Mouse (Mus musculus): ENCODE results near the gene Nhlh1.

DNA sequence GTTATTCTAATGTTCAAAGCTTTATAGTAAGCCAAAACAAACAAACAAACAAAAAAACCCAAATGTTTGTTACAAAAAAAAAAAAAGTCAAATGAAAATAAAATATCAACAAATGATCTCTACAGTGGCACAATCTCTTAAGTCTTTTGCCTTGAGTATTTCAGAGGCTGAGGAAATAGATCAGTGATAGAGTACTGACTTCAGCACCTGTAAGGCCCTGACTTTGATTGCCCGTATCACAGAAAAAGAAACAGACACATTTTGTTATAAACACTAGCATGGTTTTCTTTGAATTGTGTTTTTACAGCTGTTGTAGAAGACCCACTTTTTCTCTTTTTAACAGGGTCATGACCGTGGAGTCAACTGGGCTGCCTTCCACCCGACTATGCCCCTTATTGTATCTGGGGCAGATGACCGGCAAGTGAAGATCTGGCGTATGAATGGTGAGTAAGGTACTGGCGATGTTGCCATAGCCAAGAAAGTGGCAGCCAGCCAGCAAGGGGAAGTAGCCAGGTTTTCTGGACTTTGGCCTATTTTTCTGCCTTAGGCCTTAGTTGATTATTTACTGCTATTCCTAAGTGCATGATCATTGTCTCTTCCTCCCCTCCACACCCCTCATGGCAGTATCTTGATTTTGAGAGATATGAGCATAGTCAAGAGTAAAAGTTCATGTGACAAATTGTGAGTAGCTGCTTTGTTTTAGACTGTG, 42.1 kb upstream of the Nhlh1 start:
- TF ChIP-seq CTCF (conservative IDR thresholded peaks at IDR 0.05; ENCODE audit: low read length) (no peak), POU5F1 (IDR thresholded peaks at IDR 0.05; ENCODE audit: borderline replicate concordance, low read length) (no peak)

All from E14TG2a.4 (cell line).